Mouse (Mus musculus) left cerebral cortex, postnatal 10 days (tissue): ENCODE measurements around the gene Itga10. TPM values are rescaled to one million over a fixed set of nuclear protein-coding genes. Genes with fewer than 3 reads are reported as not detected.
"Not testable (repeated sequence)": the region's sequence is repeated elsewhere in the genome, so short reads cannot be mapped to it uniquely, and the experiment has no call there.

ENCODE experiments used
- DNase-seq, 2 experiments: peaks; one replicate each; pipeline ENCODE4 v3.0.0; 2021 to 2022; ENCODE audit warnings: low spot score in 2 of 2, mixed read lengths in 1 of 2; ENCODE audit errors: extremely low spot score in 1 of 2
- intact Hi-C: fragments of 180-260 bp; cut with DNase I; formaldehyde crosslinking; loops from one replicate; pipeline ENCODE4 v1.15.1; 2025
- total RNA-seq, 2 experiments: library from RNA; stranded (reverse); gene quantifications; 2 replicates each; pipeline ENCODE4 v1.2.3; 2021

Itga10 gene
- total RNA-seq, 2 experiments from 2014 or later = 1.4 to 1.9 TPM

DNA sequence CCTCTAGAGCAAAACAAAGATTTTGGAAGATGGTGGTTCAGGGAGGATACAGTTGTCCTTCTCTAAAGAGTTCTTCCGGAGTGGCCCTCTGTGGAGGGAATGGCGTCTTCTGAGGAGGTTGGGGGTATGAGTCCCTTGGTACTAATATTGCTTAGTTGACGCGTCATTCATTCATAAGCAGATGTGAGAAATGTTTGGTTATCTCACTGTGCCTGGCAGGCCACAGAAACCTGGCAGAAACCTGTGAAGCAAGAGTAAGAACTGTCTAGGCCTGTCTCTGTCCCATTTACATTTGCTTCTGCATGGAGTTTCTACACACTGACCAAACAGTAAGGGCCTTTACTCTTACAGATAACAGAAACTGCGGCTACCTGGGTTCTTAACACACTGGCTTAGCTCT, 26.1 kb downstream of the Itga10 start:
- intact Hi-C loops = loop anchor here (5.0 kb wide), 1 partner anchor 36 kb away; the partner anchor contains the start of gene Nudt17
- no peak for DNase-seq

DNA sequence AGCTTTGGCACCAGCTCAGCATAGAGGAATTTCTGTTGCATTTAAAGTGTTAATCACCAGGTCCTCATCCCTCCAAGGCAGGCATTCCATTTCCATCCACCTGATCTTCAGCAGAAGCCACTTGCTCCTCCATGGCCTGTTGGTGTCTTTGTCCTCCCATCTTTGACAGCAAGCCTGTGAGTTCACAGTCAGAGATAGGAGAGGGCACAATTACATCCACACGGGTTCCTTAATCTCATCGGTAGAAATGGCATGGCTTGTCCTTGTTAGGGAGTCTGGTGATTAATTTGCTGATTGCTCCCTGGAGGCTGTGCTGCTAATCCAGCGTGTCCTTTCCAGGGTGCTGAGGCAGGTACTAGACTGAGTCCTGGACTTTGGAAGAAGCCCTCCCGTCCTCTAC, 28.1 kb downstream of the Itga10 start:
- intact Hi-C loops = loop anchor here (5.0 kb wide), 1 partner anchor 34 kb away; the partner anchor contains the start of gene Nudt17
- no peak for DNase-seq

GRCm38 (mm10) chr3:96674442-96674841, 29.1 kb downstream of the Itga10 start:
- no peak for DNase-seq
- intact Hi-C loops = loop anchor here (5.0 kb wide), 1 partner anchor 33 kb away; the partner anchor contains the start of gene Nudt17

DNA sequence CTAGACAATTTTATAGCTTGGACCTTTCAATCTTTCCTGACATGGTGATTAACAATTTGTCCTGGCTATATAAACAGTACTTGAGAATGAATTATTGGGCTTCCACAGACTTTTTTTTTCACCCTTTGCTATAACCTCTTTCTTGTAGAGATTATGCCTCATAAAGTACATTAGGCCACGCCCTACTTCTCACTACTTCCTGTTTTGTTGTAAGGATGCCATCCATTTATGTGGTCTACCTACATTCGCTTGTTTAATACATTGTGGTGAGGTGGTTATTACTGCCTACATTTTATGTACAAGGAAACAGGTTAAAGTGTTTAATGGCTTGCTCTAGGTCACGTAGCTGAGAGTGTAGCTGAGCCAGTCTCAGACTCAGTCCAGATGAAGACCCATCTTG, 29.8 kb downstream of the Itga10 start:
- intact Hi-C loops = no loop called here
- DNase-seq = no peak

GRCm38 (mm10) chr3:96675690-96676089, 30.3 kb downstream of the Itga10 start:
- DNase-seq = no peak
- intact Hi-C loops = no loop called here

DNA sequence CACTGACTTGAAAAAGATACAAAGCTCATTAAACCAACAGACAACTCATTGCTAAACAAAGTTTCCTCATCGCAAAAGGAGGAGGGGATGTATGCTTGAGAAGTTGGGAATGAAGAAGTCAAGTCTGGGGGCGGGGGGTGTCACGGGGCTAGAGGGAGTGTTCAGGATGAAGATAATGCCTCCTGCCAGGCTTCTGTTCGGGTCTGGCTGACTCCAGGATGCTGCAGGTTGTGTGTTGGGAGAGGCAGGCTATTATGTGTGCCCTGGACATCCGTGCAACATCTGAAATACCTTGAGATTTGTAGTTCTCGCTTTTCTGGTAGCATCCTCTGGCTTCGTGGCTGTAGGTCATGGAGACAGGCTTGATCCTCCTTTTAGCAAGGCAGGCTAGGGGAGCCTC, 33.1 kb downstream of the Itga10 start:
- DNase-seq = no peak
- intact Hi-C loops = no loop called here

DNA sequence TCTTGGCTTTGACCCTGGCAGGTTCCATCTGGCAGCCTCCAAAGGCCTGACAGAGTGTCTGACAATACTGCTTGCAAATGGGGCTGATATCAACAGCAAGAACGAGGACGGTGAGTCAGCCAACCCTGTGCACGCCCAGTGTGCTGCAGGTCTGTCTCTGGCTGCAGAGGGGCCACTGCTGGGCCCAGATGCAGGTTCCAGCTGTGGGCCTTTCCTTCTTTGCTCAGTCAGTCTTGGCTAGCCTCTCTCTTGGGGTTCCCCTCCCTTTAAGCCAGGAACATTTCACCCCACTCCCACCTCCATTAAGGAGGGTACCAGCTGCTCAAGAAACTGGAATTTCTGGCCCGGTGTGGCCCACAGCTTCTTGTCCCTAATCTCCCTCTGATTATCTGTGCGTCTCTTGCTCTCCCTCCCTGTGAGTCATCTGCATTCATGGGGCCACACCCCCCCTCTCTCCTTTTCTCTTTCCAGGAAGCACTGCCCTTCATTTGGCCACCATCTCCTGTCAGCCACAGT, 33.8 kb downstream of the Itga10 start:
- intact Hi-C loops = no loop called here
- no peak for DNase-seq

GRCm38 (mm10) chr3:96680269-96680956, 35.0 kb downstream of the Itga10 start:
- no peak for DNase-seq
- intact Hi-C loops = no loop called here

DNA sequence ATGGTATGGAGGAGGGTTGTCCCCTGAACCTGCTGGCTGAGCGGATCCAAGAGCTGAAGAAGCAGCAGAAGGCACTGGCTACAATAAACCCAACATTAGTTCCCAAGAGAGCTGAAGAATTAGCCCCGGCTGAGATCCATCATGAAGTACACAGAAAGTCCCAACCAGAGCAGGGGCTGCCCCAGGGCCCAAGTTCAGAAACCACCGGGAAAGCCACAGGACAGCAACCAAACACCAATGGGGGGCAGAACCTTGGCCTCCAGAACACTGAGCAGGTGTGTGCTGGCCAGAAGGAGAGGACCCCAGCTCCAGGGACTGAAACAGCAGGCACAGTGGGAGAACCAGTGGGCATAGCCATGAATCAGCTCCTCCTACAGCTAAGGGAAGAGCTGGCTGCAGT, 38.1 kb downstream of the Itga10 start:
- no peak for DNase-seq
- intact Hi-C loops = no loop called here

DNA sequence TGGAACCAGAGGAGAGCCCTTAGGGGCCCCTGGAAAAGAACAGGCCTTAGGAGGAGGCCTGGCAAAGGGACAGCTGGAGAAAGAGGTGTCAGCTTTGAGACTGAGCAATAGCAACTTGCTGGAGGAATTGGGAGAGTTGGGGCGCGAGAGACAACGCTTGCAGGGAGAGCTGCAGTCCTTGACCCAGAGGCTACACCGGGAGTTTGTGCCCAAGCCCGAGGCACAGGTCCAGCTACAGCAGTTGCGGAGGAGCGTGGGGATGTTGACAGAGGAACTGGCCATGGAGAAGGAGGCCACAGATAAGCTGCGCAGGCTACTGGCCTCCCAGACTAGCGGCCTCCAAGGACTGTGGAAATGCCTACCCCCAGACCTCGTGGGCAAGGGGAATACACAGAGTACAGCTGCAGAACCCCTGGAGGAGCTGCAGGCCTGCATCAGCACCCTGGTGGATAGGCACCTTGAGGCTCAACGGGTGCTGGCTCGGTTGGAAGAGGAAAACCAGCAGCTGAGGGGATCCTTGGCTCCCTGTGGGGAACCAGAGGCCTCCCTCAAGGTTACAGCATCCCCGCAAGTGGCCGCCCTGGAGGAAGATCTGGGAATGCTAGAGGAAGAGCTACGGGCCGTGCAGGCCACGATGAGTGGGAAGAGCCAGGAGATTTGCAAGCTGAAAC, 38.9 kb downstream of the Itga10 start:
- intact Hi-C loops = no loop called here
- DNase-seq = no peak

- DNase-seq = no peak
- intact Hi-C loops = no loop called here
Measured at GRCm38 (mm10) chr3:96684822-96685156, 39.4 kb downstream of the Itga10 start.

DNA sequence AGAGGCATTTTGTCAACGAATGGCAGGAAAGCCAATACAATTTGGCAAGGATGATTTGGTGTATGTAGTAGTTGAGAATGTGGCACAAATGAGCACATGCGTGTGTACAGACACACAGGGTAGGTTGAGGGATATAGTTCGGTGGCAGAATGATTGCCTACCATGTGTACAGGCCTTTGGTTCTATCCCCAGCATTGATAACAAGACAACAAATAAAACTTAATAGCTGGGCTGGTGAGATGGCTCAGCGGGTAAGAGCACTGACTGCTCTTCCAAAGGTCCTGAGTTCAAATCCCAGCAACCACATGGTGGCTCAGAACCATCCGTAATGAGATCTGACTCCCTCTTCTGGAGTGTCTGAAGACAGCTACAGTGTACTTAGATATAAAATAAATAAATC, 40.7 kb downstream of the Itga10 start:
- intact Hi-C loops, DNase-seq: not testable (repeated sequence)

- DNase-seq = no peak
- intact Hi-C loops = no loop called here
Measured at GRCm38 (mm10) chr3:96688854-96689253, 43.5 kb downstream of the Itga10 start.

DNA sequence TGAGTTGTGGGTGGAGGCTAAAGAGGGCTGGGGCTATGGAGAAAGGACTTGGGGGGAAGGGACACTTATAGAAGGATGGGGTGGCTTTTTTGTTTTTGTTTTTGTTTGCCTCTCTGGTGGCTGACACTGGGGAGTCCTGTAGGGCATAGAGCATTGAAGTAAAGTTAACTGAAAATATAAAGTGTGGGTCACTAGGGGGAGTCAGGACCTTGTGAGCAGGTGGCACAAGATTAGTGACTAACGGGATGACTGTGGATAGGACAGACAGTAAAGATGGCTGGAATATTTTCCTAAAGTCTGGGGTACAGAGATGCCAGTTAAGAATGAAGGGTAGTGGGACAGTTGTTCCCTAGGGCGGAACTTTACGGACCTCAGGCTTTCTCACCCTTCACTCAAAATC, 44.9 kb downstream of the Itga10 start:
- DNase-seq = no peak
- intact Hi-C loops = no loop called here

- intact Hi-C loops = no loop called here
- peak in 1 of 2 experiments; percentile 69 for DNase-seq
Measured at GRCm38 (mm10) chr3:96692506-96692905, 47.1 kb downstream of the Itga10 start.

GRCm38 (mm10) chr3:96693579-96693978, 48.2 kb downstream of the Itga10 start:
- no peak for DNase-seq
- intact Hi-C loops = no loop called here

DNA sequence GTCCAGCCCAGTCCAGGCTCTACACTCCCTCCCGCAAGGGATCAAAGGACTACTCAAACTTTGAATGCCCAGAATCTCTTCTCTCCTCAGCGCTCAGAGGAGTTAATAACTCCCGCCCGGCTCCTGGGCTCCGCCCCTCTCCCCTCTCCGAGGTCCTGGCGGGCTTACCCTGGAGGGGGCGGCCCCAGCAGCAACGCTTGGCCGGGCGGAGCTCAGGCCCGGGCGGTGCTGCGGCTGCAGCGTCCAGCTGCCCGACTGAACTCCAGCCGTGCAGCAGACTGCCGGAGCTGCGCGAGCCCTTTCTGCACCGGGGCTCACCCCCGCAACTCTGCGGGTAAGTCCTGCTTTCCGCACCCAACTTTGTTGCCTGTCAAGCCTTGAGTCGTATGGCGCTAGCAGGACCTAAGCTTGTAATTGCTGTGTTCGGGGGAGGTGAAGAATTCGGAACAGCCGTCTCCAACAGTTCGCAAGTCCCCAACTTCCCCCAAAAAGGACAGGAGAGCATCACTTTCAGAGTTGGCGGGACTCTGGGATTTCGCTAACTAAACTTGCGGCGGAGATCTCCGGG, 50.9 kb downstream of the Itga10 start, which contains the start of gene Pias3:
TSS of gene Pias3 (plus strand) at position 187 of the 568 bp plus-strand sequence.
- intact Hi-C loops = loop anchor here (5.0 kb wide), 1 partner anchor 149 kb away; no protein-coding TSS in a partner anchor
- DNase-seq = peak in 1 of 2 experiments; percentile 93

DNA sequence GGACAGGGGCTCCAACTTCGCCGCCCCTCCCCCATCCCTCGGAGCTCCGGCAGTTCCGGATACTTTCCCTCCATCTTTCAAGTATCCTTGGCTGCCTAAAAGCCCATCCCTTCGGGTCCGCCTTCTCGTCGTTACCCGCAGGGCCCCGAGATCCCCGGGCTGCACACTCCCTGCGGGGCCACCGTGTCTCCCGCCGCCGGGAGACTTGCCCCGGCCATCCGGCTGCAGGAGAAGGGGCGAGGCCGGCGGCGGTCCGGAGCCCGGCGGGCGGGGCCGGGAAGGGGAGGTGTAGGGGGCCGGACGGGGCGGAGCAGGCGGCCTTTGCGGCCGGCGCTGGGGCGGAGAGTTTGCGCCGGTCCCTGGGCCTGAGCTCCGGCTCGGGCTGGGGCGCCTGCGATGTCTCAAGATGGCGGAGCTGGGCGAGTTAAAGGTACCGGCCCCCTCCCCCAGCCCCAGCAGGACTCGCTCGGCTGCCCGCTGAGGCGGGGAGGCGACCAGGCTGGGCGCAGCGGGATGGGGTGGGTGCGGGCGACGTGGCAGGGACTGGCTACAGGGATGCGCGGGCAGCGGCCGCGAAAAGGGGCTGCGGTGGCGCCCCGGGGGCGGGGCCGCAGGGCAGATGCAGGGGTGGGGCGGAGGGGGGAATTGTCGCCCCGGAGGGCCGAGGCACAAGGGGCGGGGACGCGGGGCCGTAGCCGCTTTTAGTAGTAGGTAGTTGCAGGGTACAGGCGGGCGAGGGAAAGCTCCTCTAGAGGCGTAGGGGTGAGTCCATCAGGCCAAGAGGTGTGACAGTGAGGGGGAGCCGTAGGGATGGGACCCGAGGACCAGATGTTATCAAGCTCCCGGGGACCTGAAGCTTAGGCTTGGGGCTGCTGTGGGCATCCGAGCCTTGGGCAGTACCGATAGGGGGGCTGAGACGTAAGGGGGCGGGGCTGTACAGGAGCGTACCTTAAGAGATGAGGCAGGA, 51.7 kb downstream of the Itga10 start:
- peak; percentile 69 to 94 for DNase-seq

More for the DNA sequence above, 51.7 kb downstream of the Itga10 start:
- intact Hi-C loops = loop anchor here (5.0 kb wide), 1 partner anchor 150 kb away; no protein-coding TSS in a partner anchor
